Comparison of ENCODE assay signal across 11 mouse cellular contexts in genomic region chr6:99175377-99175776, GRCm38 (mm10).
DNase-seq lines count a peak whose midpoint lies in the region; ATAC-seq and TF ChIP-seq lines count a peak whose summit lies in the region.
"Had no signal": no experiment of that assay in that cellular context is flagged by ENCODE, and none has a peak within 500 bp of the region (broad histone marks: within the 10 kb centered on the region; RNA-seq: fewer than 3 reads in every experiment).

No protein-coding gene starts in this region.

- no peak overlapping the region for H3K4me3 ChIP-seq in intestine, postnatal 0 days (ENCODE audit: low read depth, low read length)
- no peak overlapping the region for H3K4me3 ChIP-seq in neural tube, embryonic 15.5 days (replicated peaks)
- H3K4me3 ChIP-seq: kidney, embryonic 15.5 days had no signal

- no peaks in the 10 kb centered on the region for H3K27me3 ChIP-seq in intestine, postnatal 0 days (replicated peaks; ENCODE audit: control insufficient read depth, insufficient read depth, low read length)
- no peaks in the 10 kb centered on the region for H3K27me3 ChIP-seq in neural tube, embryonic 15.5 days (replicated peaks)
- H3K27me3 ChIP-seq: kidney, embryonic 15.5 days had no signal

- peaks cover 23% of the 10 kb centered on the region for H3K4me1 ChIP-seq in intestine, postnatal 0 days (replicated peaks; ENCODE audit: control insufficient read depth, insufficient read depth, low read length)
- H3K4me1 ChIP-seq in neural tube, embryonic 15.5 days = peaks cover 4% of the 10 kb centered on the region; the same call in 1 of the 2 replicates

- ATAC-seq in intestine, postnatal 0 days = peak; percentile 77
- peak; percentile 67 for ATAC-seq in monocyte, adult 5-6 weeks (replicated peaks; ENCODE audit: insufficient number of reproducible peaks, low FRiP score, low TSS enrichment, poor library complexity, severe bottlenecking)
- no peak for ATAC-seq in neural tube, embryonic 15.5 days (ENCODE audit: low FRiP score)

- peak; percentile 46 for DNase-seq in gastrocnemius, adult 18-20 months (ENCODE audit: low spot score)
- DNase-seq in gastrocnemius, adult 8-10 months (ENCODE audit: low spot score in 2 of 2) = no peak
- peak; percentile 92 for DNase-seq in fat pad, adult 2 months (ENCODE audit: extremely low read depth, low read depth, low spot score)
- DNase-seq in neural tube, embryonic 10.5 days (ENCODE audit: extremely low spot score, low spot score) = no peak
- no peak for DNase-seq in spleen, postnatal 10 days (ENCODE audit: low spot score in 2 of 2)
- DNase-seq: cerebellum, adult 9-10 months had no signal

- WGBS in intestine, postnatal 0 days = 47% methylated on average over 5 of the region's 5 CpGs
- 82% methylated on average over 5 of the region's 5 CpGs for WGBS in neural tube, embryonic 15.5 days

- TF ChIP-seq CTCF in intestine, postnatal 0 days (IDR thresholded peaks at IDR 0.05; ENCODE audit: low read depth) = no peak

- H3K9me3 ChIP-seq in intestine, postnatal 0 days (ENCODE audit: control insufficient read depth) = no peaks in the 10 kb centered on the region
- no peaks in the 10 kb centered on the region for H3K9me3 ChIP-seq in neural tube, embryonic 15.5 days (replicated peaks)
- H3K9me3 ChIP-seq: kidney, embryonic 15.5 days had no signal

- H3K36me3 ChIP-seq in intestine, postnatal 0 days (ENCODE audit: control insufficient read depth, insufficient read depth) = no peaks in the 10 kb centered on the region
- H3K36me3 ChIP-seq in neural tube, embryonic 15.5 days = no peaks in the 10 kb centered on the region
- H3K36me3 ChIP-seq: kidney, embryonic 15.5 days had no signal

- peak overlapping the region; percentile 31; the same call in 1 of the 2 replicates for H3K27ac ChIP-seq in intestine, postnatal 0 days (ENCODE audit: low read depth, low read length)
- H3K27ac ChIP-seq in neural tube, embryonic 15.5 days (replicated peaks) = no peak overlapping the region
- H3K27ac ChIP-seq: kidney, embryonic 15.5 days; macrophage had no signal

- H3K9ac ChIP-seq in intestine, postnatal 0 days (ENCODE audit: low read depth, low read length) = no peak overlapping the region
- no peak overlapping the region for H3K9ac ChIP-seq in neural tube, embryonic 15.5 days (replicated peaks)
- H3K9ac ChIP-seq: kidney, embryonic 15.5 days had no signal

- H3K4me2 ChIP-seq in intestine, postnatal 0 days (replicated peaks; ENCODE audit: low read depth) = no peak overlapping the region
- no peak overlapping the region for H3K4me2 ChIP-seq in neural tube, embryonic 15.5 days
- H3K4me2 ChIP-seq: kidney, embryonic 15.5 days had no signal

Comparison
In these comparisons a context has a peak if more than half of its experiments do, and no peak if none do; other contexts are left out.
1. DNase-seq: peak in gastrocnemius, adult 18-20 months (single experiment) and fat pad, adult 2 months (single experiment); none in gastrocnemius, adult 8-10 months (0 of 2), neural tube, embryonic 10.5 days (single experiment) and spleen, postnatal 10 days (0 of 2).